Mouse (Mus musculus) CD4-positive, CD25-positive, alpha-beta regulatory T cell, adult 2 months (primary cell): ENCODE measurements around the gene Elovl3.
"Not testable (repeated sequence)": the region's sequence is repeated elsewhere in the genome, so short reads cannot be mapped to it uniquely, and the experiment has no call there.

Source experiments
- DNase-seq: peaks from one replicate; pipeline ENCODE4 v3.0.0-alpha.2; 2012; ENCODE audit warnings: low read depth, low spot score

Elovl3 gene

DNA sequence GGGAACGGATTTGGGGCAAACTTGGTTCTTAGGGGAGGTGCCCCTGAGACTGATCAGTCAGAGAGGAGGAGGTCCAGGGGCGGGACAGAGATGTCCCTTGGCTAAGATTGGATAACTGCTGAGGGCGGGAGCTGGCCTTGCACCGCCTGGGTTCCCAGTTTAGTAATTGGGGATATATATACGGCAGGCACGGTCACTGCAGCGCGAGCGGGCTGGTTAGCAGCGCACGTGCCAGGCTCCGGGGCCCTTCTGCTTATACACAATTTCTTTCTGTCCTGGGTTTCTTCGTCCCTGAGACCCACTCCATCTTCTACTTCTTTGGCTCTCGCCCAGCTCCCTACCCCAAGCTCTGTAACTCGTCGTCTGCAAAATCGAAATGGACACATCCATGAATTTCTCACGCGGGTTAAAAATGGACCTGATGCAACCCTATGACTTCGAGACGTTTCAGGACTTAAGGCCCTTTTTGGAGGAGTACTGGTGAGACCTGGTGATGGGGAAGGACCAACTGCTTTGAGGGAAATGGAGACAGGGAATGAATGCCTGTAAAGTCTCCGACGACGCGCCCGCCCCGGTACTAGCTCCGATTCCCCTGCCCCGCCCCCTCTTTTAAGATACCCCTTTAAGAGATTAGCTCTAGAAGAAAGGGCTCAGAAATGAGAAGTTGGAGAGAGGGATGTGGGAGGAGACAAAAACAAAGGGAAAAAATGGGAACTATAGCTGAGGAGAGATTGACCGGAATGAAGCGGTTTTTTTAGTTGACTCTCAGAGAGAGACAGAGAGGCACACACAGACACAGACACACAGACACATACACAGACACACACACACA is at the start of gene Elovl3:
Gene Elovl3, plus strand, starts transcription at position 204 of the 832 bp plus-strand sequence.
- peak; percentile 30 for DNase-seq

- DNase-seq: no peak
Observed at GRCm38 (mm10) chr19:46085185-46085584, 46.5 kb upstream of the Elovl3 start.

- DNase-seq: peak; percentile 86
Observed at GRCm38 (mm10) chr19:46086337-46086736, 45.4 kb upstream of the Elovl3 start.

- DNase-seq: no peak
Observed at GRCm38 (mm10) chr19:46087871-46088270, 43.8 kb upstream of the Elovl3 start.

DNA sequence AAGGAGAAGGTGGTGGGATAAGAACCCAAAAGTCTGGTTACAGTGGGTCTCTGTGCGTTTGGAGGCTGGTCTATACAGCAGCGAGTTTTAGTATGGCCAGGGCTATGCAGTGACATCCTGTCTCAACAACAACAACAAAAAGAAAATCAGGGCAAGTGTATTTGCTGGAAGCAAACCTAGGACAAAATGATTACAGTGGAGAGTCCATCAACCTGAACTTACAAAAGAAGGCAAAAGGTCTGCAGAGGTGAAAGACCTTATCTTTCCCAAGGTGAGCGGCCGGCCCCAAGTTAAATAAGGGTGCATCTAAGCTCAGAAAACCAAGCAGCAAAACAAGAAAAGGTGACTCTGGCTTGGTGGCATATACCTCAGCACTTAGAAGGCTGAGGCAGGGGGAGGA is 40.1 kb upstream of the Elovl3 start:
- DNase-seq: no peak

- no peak for DNase-seq
Observed at GRCm38 (mm10) chr19:46094144-46094543, 37.6 kb upstream of the Elovl3 start.

DNA sequence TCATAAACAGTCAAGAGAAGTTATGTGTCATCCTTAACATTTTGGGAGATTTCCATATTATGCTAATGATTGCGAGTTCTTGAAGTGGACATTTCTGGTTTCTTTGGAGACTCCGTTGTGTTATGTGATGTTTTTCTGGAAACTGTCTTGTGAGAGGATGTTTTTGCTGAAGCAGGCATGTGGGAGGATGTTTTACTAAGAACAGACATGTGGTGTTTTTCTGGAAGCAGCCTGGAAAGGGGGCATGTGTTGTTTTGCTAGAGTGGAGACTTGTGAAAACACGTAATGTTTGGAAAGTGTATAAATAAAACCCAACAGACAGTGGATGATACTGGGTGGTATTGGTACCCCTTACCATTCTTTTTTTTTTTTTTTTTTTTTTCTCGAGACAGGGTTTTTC is 36.4 kb upstream of the Elovl3 start:
- DNase-seq: no peak

- no peak for DNase-seq
Observed at GRCm38 (mm10) chr19:46096396-46096795, 35.3 kb upstream of the Elovl3 start.

- no peak for DNase-seq
Observed at GRCm38 (mm10) chr19:46099561-46099960, 32.1 kb upstream of the Elovl3 start.

- DNase-seq: no peak
Observed at GRCm38 (mm10) chr19:46103437-46104186, 28.1 kb upstream of the Elovl3 start.

GRCm38 (mm10) chr19:46104187-46104557 is 27.5 kb upstream of the Elovl3 start:
- no peak for DNase-seq

- no peak for DNase-seq
Observed at GRCm38 (mm10) chr19:46110214-46110613, 21.5 kb upstream of the Elovl3 start.

DNA sequence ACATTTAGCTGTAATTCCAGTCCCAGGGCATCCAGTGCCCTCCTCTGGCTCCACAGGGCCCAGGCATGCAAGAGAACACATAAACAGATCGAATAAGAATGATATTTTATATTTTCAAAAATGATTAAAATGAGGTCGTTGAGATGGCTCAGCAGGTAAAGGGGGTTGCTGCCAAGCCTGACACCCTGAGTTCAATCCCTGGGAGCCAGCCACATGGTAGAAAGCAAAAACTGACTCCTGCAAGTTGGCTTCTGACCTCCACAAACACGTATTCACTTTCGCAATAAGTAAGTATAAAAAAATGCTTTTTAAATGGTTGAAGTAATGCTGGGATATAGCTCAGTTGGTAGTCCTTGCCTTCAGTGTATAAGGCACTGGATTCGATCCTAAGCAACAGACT is 20.9 kb upstream of the Elovl3 start:
- DNase-seq: no peak

DNA sequence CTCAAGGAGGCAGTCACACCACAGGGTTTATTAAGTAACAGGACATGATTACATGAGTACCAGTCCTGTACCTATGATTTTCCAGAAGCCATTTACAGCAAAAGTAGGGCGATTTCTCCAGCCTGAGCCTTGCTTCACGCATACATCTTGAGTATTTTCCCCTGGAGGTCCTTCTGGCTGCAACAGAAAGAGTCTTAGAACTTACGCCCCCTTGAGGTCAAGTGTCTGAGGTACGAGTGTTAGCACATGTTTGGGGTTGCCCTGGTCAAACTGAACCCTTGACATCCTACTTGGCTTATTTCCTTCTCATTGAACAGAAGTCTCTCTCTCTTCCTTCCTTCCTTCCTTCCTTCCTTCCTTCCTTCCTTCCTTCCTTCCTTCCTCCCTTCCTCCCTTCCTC is 17.1 kb upstream of the Elovl3 start:
- no peak for DNase-seq

- no peak for DNase-seq
Observed at GRCm38 (mm10) chr19:46119458-46119857, 12.2 kb upstream of the Elovl3 start.

DNA sequence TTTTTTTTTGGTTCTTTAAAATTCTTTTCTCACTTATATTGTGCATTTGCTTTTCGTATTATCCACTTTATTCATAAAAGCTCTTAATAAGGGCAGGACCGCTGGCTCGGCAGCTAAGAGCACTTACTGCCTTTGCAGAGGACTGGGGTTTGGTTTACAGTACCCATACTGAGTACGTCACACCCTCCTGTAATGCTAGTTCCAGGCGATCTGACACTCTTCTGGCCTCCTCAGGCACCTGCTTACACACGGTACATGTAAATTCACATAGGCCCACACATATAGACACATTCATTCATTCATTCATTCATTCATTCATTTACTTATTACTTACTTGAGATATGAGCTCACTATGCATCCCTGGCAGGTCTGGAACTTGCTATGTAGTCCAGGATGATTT is 10.8 kb upstream of the Elovl3 start:
- DNase-seq: no peak

DNA sequence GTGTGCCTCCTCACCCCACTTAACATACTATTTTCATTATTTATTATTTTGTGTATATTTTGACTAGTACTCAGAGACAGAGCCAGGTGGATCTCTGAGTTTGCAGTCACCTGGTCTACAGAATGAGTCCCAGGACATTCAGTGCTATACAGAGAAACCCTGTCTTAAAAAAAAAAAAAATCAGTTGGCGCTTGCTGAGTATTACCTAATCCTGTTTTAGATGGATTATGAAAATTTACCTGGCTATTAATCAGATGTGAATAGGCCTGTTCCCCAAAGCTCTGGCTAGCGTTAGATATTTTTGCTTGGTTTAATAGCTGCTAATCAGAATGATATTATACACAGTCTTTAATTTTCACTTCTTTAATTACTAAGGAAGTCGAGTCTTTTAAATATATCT is 7.8 kb upstream of the Elovl3 start:
- no peak for DNase-seq

DNA sequence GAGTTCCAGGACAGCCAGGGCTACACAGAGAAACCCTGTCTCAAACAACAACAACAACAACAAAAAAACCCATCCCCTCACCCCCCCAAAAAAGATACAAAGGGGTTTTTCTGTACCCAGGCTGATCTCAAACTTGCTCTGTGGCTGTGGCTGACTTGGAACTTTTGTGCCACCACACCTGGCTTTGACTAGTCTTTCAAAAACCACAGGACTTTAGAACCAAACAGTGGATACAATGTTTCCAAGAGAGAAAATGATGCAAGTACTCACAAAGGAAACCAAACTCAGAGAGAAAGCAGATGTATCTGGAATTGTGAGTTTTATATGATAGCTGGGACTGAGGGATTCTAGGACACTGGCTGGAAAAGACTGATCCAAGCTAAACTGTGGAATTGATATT is 7.0 kb upstream of the Elovl3 start:
- DNase-seq: no peak

DNA sequence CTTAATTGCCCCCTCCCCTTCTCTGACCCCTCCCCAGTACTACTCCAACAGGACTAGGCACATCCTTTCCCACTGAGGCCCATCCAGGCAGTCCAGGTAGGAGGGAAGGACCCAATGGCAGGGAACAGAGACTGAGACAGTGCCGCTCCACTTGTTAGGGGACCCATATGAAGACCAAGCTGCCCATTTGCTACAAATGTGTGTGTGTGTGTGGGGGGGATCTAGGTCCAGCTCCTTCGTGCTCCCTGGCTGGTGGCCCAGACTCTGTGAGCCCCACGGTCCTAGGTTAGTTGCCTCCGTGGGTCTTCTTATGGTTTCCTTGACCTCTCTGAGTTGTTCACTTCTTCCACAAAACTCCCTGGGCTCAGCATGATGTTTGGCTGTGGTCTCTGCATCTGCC is 5.4 kb upstream of the Elovl3 start:
- DNase-seq: no peak

- DNase-seq: not testable (repeated sequence)
Observed at GRCm38 (mm10) chr19:46129737-46130136, 2.0 kb upstream of the Elovl3 start.

DNA sequence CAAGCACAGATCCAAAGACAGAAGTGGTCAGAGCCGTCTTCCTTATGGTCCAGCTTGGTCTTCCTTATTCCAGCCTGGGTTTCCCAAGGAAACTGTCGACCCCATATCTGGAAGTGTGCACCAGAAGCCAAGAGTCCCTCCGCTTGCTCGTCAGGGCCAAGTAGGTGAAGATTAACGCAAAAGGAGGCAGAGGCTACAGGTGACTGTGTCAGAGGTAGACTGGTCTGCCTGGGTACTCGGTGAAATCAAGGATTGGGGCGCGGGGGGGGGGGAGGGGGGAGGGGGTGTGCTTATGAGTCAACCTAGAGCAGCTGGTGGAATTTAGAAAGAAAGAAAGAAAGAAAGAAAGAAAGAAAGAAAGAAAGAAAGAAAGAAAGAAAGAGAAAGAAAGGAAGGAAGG is 414 bp upstream of the Elovl3 start:
- no peak for DNase-seq

GRCm38 (mm10) chr19:46132577-46132976 is 880 bp downstream of the Elovl3 start:
- DNase-seq: no peak

- peak; percentile 93 for DNase-seq
Observed at GRCm38 (mm10) chr19:46135297-46135696, 3.6 kb downstream of the Elovl3 start.
